Mouse (Mus musculus) small intestine, adult 2 months (tissue): ENCODE results near the gene Clcn7. TPM values are rescaled to one million over a fixed set of nuclear protein-coding genes. Genes with fewer than 3 reads are reported as not detected.
"Not testable (repeated sequence)": the region's sequence is repeated elsewhere in the genome, so short reads cannot be mapped to it uniquely, and the experiment has no call there.

Source experiments
- H3K27ac ChIP-seq: fragments of 200-500 bp; 2 replicates; pipeline ENCODE4 v1.5.1; 2012; ENCODE audit warnings: low read depth, low read length, control low read depth, inconsistent platforms; ENCODE audit not compliant: insufficient read depth
- H3K27me3 ChIP-seq: fragments of 200-500 bp; 2 replicates; pipeline ENCODE4 v1.6.1; 2012; ENCODE audit warnings: mild to moderate bottlenecking, moderate library complexity, low read length, inconsistent platforms; ENCODE audit not compliant: control insufficient read depth, insufficient read depth
- H3K36me3 ChIP-seq: fragments of 200-500 bp; 2 replicates; pipeline ENCODE4 v1.6.1; 2012; ENCODE audit warnings: mild to moderate bottlenecking, low read length, control low read depth, inconsistent platforms; ENCODE audit not compliant: control insufficient read depth, insufficient read depth
- H3K4me1 ChIP-seq: fragments of 200-500 bp; 2 replicates; pipeline ENCODE4 v1.6.1; 2012; ENCODE audit warnings: low read length, inconsistent platforms, mixed read lengths; ENCODE audit not compliant: control insufficient read depth, insufficient read depth, insufficient read length
- H3K4me3 ChIP-seq: fragments of 200-500 bp; 2 replicates; pipeline ENCODE4 v1.5.1; 2012; ENCODE audit warnings: low read depth, mild to moderate bottlenecking, control low read depth, inconsistent platforms, low read length, moderate library complexity
- CTCF ChIP-seq: fragments of 200-500 bp; IDR thresholded peaks from 2 replicates; pipeline ENCODE4 v1.5.1; 2012; ENCODE audit warnings: low read depth, mild to moderate bottlenecking, control low read depth, inconsistent platforms, low read length, moderate library complexity, mixed read lengths; ENCODE audit not compliant: insufficient replicate concordance, insufficient read length; ENCODE audit errors: extremely low read depth
- POLR2A ChIP-seq: fragments of 200-500 bp; IDR thresholded peaks from 2 replicates; pipeline ENCODE4 v1.6.1; 2012; ENCODE audit warnings: low read depth, mild to moderate bottlenecking, control low read depth, inconsistent platforms, low read length, moderate library complexity
- WGBS: fragments of 180-500 bp; shearing (Covaris S2); methylation state at CpG from one replicate; pipeline ENCODE4 v1.1.7; 2018; 5-methylcytosine and 5-hydroxymethylcytosine counted together
- polyA plus RNA-seq: library from polyadenylated mRNA; depleted of rRNA; stranded (reverse); fragments of >200 nt; gene quantifications from 2 replicates; pipeline ENCODE4 v1.2.3, GENCODE M21; 2012

Clcn7 gene
- polyA plus RNA-seq, 1 experiment = 15.9 TPM

DNA sequence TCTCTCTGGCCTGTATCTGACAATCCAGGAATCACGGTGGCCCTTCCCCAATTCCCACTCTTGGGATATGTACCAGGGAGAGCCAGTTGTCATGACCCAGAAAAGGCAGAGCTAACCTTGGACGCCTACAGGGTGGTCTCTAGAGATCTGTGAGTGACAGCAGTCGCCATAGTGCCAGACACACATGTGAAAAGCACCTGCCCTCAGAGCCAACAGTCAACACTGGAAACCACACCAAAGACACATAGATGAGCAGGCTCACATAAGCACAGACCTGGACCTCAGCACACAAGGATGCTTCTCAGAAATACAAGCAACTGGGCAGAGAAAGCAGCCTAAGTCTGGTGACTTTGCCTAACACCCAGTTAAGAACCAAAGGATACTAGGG lies 20.8 kb upstream of the Clcn7 start:
- 73% methylated on average over 3 of the region's 3 CpGs for WGBS
- Histone ChIP-seq H3K4me3 (no peak overlapping the region), H3K36me3 (peaks cover 8% of the 10 kb centered on the region; the same call in 1 of the 2 replicates), H3K27me3 (no peaks in the 10 kb centered on the region), H3K4me1 (peaks cover 8% of the 10 kb centered on the region; the same call in 1 of the 2 replicates), H3K27ac (no peak overlapping the region)
- TF ChIP-seq CTCF = no peak
- TF ChIP-seq POLR2A = no peak

DNA sequence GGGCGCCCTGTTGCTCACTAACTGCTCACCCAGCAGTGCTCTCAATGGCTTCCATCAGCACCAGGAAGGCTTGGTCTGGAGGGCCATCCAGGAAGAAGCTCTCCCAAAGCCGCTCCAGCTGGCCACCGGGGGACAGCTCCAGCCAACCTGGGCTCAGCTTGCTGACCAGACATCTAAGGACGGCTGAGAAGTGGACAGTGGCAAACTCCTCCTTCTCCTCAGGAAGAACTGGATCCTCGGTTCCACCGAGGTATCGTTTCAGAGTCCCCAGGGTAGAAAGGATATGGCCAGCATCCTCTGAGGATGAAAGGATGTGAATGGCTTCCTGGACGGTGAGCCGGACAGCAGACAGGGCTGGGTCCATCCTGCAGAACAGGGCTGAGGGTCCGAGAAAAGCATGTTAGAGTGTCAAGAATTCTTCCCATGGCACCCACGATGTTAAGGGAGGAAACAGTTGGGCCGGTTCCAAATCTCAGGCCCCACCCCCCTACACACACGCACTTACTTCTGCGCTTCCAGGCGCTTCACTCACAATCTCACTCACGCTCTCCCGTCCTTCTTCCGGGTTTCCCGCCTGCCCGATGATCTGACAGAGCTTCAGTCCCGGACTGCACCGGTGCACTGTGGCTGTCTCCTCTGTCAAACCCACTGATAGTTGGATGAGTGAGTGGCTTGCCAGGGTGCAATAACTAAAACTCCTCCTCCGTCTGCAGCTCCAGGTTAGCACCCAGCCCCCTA lies 18.1 kb upstream of the Clcn7 start:
- no peaks in the 10 kb centered on the region for H3K27me3 ChIP-seq
- H3K36me3 ChIP-seq = peaks cover 5% of the 10 kb centered on the region; the same call in 1 of the 2 replicates
- H3K27ac ChIP-seq = peak overlapping the region; percentile 81
- WGBS = 8% methylated on average over 23 of the region's 23 CpGs
- H3K4me3 ChIP-seq = peak overlapping the region; percentile 70
- no peak for TF ChIP-seq POLR2A
- TF ChIP-seq CTCF = no peak
- peaks cover 8% of the 10 kb centered on the region; the same call in 1 of the 2 replicates for H3K4me1 ChIP-seq

DNA sequence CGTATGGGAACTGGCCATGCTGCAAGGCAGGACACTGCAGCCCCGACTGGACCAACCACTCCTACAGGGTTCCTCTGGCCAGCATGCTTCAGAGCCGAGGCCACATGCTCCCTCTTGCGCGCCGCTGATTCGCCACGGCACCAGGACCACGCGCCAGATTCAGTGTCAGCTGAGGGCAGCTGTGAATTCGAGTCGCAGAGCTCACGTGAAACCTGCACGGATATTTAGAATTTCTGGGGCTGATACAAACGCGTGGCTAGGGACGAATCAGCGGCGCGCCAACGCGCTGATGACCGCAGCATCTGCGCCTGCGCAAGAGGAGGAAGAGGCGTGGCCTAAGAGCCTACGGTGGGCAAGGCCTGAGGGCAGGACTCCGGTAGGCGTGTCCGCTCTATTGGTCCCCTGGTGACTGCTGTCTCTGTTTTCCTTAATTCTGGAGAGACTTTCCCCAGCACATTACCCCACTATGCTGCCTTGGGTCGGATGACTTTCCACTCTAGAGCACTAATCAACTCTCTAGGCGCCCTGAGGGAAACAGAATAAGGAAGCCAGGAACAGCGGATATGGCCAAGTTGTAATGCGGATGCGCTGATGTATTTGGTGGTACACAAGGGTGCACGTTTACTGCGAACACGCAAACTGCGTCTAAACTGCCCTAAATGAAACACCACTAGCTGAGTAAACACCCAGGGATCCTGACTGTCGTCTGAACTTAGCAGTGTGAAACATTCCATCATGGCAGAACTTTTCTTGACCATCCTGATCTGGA lies 17.3 kb upstream of the Clcn7 start, which contains the start of gene Telo2:
Gene Telo2, minus strand, starts transcription at position 304 of the 769 bp plus-strand sequence.
- Histone ChIP-seq H3K27me3 (no peaks in the 10 kb centered on the region), H3K4me3 (peak within 1 kb of the TSS; percentile 70), H3K4me1 (peaks cover 8% of the 10 kb centered on the region; the same call in 1 of the 2 replicates), H3K27ac (peak within 1 kb of the TSS; percentile 81), H3K36me3 (peaks cover 2% of the 10 kb centered on the region; the same call in 1 of the 2 replicates)
- TF ChIP-seq CTCF (peak; percentile 4; the same call in 1 of the 2 replicates), POLR2A (peak; percentile 47)
- WGBS = 3% methylated on average over 40 of the region's 40 CpGs

DNA sequence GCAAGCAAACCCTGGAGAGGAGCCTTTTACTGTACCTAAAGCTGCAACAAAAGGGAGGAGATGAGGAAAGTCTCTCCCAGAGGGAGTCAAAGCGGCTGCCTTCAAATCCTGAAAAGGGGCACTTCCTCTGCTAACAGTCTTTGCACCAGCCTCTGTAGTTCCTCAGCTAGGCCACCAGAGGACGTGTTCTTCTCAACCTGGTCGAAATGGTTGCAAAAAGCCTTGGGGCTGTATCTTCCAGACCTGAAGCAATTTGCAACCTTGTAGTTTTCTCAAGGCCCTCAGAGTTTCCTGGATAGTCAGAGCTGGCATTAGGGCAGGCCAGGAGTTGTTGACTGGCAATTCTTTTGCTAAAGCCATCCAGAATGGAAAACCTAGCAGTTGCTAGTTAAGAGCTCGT lies 15.9 kb upstream of the Clcn7 start:
- no peak overlapping the region for H3K4me3 ChIP-seq
- H3K36me3 ChIP-seq = no peaks in the 10 kb centered on the region
- peaks cover 8% of the 10 kb centered on the region; the same call in 1 of the 2 replicates for H3K4me1 ChIP-seq
- no peak overlapping the region for H3K27ac ChIP-seq
- TF ChIP-seq POLR2A (no peak), CTCF (no peak)
- no peaks in the 10 kb centered on the region for H3K27me3 ChIP-seq
- 43% methylated on average over 4 of the region's 4 CpGs for WGBS

DNA sequence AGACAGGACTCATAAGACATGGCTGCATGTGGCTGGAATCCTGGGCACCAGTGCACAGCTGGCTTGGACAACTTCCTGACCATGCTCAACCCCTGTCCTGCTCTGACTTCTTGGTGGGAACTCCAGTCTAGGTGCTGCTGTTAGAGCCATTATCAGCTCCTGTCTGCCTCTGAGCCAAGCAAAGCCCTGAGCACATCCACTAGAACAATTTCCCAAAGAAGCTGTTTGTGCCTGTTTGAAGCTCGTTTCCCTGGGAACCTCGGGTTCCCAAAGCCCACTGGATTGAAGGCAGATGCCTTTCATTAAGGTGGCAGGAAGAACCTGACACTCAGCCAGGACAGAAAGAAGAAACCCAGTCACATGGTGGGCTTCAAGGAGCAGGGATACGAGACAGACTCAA lies 12.8 kb upstream of the Clcn7 start, which contains the start of gene Ptx4:
Gene Ptx4, plus strand, starts transcription at position 355 of the 400 bp plus-strand sequence.
- Histone ChIP-seq H3K36me3 (no peaks in the 10 kb centered on the region), H3K27me3 (no peaks in the 10 kb centered on the region), H3K4me3 (no peak within 1 kb of the TSS), H3K27ac (no peak within 1 kb of the TSS), H3K4me1 (peaks cover 4% of the 10 kb centered on the region; the same call in 1 of the 2 replicates)
- WGBS = 39% methylated on average over 3 of the region's 3 CpGs
- TF ChIP-seq POLR2A (no peak), CTCF (no peak)

DNA sequence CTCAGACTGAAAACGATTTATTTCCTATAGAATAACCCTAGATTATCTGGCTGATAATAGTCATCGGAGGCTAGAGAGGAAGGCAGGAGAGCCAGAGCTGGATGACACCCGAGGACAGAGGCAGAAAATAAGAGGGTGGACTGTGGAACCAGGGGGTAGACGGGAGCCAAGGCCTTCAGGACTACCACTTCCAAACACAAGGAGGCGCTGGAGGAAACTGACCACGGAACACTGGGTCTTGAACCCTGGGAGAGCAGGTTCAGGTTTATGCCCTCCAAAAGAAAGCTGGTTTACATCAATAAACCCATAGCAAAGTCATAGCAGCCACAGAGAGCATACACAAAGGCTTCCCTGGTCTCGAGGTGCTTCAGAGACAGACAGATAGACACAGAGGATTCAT lies 9.2 kb upstream of the Clcn7 start:
- H3K27me3 ChIP-seq = no peaks in the 10 kb centered on the region
- TF ChIP-seq POLR2A = no peak
- TF ChIP-seq CTCF = peak; percentile 42; the same call in 1 of the 2 replicates
- no peak overlapping the region for H3K4me3 ChIP-seq
- H3K36me3 ChIP-seq = no peaks in the 10 kb centered on the region
- H3K27ac ChIP-seq = no peak overlapping the region
- H3K4me1 ChIP-seq = no peaks in the 10 kb centered on the region
- WGBS = 19% methylated on average over 7 of the region's 7 CpGs

DNA sequence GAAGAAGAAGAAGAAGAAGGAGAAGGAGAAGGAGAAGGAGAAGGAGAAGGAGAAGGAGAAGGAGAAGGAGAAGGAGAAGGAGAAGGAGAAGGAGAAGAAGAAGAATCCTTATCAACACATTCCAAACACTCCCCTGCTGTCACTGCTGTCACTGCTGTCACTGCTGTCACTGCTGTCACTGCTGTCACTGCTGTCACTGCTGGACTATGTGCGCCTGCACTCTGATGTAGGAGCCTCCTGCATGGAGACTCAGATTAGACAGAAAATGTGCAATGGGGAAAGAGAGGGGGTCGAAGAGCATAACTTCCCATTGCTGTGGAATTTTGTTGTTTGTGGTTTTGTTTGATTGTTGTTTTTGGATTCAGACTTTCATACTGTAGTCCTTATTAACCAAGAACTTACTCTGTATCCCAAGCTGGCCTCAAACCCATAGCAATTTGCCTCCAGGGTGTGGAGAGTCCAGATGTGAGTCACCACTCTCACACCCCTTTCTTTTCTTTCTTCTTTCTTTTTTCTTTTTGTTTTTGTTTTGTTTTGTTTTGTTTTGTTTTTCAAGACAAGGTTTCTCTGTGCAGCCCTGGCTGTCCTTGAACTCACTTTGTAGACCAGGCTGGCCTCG lies 7.6 kb upstream of the Clcn7 start:
- H3K4me1 ChIP-seq, H3K27ac ChIP-seq, H3K4me3 ChIP-seq, H3K36me3 ChIP-seq, H3K27me3 ChIP-seq: not testable (repeated sequence)
- WGBS = 67% methylated on average over 3 of the region's 3 CpGs
